Mouse (Mus musculus) layer of hippocampus, postnatal 10 days (tissue): ENCODE results near the gene Srbd1. TPM values are rescaled to one million over a fixed set of nuclear protein-coding genes. Genes with fewer than 3 reads are reported as not detected.
A peak's percentile ranks its signal among the peaks of the same experiment; 100 is the strongest.

Experiments
- DNase-seq, 2 experiments: peaks; one replicate each; pipeline ENCODE4 v3.0.0; 2021; ENCODE audit warnings: low spot score in 2 of 2
- total RNA-seq, 2 experiments: library from RNA; stranded (reverse); gene quantifications; 2 replicates each; pipeline ENCODE4 v1.2.3; 2021

Gene Srbd1
- total RNA-seq, 2 experiments from 2014 or later, result 14.6 to 14.8 TPM

DNA sequence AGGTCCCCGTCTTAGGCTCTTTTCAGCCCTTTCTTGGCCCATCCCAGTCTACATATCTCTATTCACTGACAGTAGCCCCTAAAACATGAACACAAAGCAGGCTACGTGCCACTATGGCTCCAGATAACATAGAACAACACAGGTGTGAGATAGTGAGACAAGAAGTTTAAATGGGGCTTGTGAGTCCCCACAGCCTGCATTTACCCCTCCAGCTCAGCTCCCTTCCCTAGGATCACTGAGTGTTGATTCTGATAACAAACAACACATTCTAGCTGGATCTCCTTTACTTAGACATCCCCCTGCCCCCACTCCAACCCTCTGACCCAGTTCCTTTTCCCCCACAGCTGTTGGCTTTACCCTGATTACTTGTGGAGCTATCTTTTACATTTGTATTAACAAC is 158.8 kb downstream of the Srbd1 start:
- DNase-seq, result no peak

GRCm38 (mm10) chr17:85985131-85985530 is 159.8 kb downstream of the Srbd1 start:
- no peak for DNase-seq

DNA sequence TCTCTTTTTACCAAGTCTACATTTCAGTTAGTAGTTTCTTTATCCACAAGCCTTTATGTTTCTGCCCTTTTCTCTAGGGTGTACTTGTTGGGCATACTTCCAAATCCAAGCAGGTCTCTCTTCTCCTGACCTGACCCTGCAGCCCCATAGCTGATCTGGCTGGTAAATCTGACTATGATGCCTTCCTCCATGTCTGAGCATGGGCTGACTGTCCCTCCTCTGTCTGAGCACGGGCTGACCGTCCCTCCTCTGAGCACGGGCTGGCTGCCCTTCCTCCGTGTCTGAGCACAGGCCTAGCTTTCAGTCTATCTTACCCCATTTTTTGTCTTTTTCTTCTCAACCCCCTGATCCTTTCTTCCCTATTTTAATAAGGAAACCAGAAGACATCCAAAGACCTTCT is 162.7 kb downstream of the Srbd1 start:
- DNase-seq, result no peak

DNA sequence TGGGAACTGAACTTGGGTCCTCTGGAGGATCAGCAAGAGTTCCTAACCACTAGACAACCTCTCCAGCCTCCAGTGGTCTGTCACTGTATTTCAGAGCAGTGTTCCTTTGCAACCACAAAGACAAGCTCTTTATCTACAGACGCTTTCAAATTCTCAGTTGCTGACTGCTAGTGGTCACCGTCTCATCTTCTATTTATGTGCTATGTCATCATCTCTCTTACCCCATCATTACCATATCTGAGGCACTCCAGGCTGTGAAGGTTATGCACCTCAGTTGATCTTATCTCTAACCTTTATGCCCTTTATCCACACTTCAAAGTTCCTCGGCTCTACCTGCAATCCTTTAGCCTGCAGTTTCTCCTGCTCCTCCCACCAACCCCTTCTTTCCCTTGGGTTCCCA is 163.1 kb downstream of the Srbd1 start:
- DNase-seq, result no peak

DNA sequence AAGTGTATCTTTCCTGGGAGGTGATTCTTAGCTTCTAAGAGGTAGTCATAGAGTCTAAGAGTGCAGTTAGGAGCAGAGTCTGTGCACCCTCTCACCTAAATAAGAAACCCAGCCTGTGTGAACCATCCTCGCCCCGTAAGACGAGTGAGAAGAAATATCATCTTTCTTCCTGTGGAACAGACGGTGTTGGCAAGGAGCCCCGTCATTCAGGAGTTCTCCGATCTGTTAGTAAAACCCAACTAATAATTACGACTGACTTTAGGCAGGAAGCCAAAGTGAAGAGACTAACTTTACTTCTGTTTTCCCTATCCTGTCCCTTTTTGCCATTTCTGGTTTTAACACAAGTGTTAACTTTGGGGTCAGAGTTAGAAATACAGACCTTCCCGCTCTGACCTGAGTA is 166.1 kb downstream of the Srbd1 start:
- DNase-seq, result peak in 1 of 2 experiments; percentile 27

DNA sequence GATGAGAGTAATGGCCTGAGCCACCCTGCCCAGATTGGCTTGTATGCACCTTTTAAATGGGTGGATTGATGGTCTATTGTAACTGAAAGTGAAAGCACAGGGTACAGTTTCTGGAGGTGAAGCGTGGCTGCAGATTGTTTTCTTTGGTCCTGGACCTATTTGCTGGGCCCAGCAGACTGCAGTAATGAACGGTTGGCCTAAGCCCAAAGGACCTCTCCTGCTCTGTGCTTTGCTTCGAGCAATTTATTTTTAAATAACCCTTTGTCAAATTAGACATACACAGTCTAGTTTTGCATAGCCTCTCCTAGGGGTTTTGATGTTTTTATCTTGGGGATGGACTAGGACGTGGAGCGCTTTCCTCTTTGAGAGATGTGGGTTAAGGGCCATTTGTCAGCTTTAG is 169.9 kb downstream of the Srbd1 start:
- no peak for DNase-seq

DNA sequence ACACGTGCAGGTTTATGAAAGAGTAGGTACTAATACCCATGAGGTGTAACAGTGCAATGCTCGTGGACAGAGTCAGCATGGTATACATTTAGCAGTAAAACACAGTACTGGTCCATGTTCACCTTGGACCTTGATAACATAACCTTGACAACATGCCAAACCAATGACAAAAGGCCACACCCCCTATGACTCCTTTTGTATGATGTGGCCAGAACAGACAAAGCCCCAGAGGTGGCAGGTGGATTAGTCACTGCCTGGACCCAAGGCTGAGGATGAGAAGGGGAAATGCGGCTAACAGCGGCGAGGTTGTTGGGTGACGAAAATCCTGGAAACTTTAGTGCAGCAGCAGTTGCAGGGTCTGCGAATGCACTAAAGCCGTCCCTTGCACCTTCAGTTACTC is 170.4 kb downstream of the Srbd1 start:
- DNase-seq, result no peak

DNA sequence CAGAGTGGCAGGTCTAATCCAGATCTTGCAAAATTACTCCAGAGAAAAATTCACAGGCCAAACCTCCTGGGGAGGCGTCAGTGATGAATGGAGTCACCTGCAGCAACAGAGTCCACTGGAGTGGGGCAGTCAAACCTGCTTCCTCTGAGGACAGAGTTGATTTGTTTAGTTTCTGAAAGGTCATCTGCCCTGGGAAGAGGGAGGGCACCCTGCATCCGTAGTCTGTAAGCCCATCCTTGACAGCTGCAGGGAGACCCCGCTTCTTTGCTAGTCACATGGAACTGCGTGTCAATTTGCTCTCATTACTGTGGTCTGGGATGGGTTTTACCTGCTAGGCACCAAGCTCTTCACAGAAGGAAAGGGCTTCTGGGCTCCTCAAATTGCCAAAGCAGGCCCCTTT is 173.9 kb downstream of the Srbd1 start:
- DNase-seq, result no peak

DNA sequence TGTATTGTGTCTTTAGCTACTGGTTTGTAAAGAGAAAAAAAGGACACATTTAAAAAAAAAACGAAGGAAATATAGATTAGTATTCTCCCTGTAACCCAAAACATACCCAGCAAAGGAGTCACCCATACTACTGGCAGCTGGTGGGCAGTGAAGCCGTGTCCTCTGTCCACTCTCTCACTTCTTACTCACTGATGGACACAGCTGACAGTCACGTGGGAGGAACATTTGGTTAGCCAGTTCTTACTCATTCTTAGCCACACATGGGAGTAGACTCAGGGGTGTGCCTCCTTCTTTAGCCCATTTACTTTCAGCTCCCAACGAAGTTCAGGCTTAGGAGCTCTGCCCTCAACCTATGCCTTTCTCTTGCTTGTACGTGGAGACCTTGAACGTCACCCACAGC is 183.3 kb downstream of the Srbd1 start:
- DNase-seq, result no peak

DNA sequence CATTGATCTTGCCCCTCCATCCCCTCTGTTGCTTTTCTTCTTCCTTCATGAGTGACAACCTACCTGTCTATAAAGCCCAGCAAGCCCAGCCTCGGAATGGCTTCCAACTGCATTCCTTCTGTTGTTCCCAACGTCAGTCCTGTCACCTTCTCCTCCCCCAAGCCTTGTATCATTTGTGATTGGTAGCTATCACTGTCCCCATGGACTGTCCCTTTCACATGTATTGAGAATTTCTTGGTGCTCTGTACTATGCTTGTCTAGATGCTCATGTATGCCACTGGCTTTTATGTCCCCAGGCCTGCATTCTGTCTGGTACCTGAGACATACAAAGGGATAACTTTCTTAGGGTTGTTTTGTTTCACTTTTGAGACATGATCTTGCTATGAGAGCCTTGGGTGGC is 193.2 kb downstream of the Srbd1 start:
- no peak for DNase-seq

DNA sequence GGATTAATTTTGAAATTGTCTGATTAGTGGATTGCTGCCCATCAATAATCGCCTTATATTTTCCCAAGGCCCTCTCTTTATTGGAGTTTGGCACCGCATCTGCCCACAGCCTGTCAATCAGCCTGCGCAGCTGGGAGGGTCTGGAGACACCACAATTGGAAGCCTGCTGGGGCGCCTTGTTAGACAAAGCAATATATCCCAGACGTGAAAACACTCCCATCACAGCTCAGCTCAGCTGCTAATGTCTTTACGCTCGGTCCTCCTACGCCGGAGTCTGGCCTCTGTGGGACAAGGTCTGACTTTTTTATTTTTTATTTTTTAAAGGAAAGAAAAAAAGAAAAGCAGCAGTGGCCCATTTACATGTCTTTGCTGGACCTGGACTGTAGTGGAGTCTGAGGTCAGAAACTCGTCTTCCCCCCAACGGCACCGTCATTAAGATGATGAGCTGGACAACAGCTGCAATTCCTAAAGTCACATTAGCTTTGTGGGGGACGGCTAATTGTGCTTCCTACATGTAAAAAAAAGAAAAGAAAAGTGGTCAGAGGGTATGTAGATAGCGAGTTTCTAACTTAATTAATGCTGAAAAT is 195.0 kb downstream of the Srbd1 start:
- DNase-seq, result no peak

GRCm38 (mm10) chr17:85948911-85949909 is 195.8 kb downstream of the Srbd1 start:
- no peak for DNase-seq

DNA sequence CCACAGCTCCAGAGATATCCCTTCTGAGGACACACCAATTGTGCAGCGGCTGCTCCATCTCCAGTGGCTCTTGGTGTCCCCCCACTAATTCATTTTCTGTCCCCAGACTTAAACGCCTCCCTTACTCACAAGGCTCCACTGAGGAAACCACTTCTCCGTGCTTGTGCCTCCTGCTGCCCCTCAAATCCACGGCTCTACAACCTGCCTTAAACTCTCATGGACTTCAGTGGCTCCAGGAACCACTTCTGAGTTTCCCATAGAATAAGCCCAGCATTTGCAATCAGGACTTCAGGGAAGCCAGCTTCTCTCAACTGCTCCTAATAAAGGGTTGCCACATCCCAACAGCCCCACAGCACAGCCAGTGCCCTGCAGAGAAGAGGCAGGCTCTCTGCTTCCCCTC is 200.2 kb downstream of the Srbd1 start:
- DNase-seq, result no peak

DNA sequence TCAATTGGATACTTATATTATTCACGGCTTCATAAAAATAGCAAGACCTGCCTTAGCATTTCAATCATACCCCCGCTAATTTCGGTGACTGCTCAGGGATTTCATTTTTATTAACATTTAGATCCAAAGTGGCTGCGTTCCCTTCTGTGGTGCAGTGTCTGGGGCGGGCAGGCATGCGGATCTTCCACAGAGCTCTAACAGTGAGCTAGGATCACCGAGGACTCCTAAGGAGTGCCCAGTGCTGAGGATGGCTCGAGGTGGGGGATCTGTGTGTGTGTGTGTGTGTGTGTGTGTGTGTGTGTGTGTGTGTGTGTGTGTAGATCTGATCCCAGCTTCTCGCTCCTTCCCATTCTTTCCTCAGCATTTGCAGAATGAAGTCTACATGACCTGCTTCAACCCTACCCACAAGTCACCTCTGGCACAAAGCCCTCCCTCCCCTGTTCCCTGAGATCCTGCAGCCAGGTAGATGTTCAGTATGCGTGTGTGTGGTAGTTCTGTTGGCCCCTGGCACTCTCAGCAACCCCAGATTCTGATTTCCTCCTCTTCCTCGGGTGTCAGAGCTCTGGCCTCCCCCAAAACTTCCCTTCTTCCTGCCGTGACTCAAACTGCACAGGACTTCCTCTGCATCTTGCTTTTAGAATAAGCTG is 200.9 kb downstream of the Srbd1 start:
- DNase-seq, result no peak

- no peak for DNase-seq
Measured at GRCm38 (mm10) chr17:85943551-85943981, 201.4 kb downstream of the Srbd1 start.

DNA sequence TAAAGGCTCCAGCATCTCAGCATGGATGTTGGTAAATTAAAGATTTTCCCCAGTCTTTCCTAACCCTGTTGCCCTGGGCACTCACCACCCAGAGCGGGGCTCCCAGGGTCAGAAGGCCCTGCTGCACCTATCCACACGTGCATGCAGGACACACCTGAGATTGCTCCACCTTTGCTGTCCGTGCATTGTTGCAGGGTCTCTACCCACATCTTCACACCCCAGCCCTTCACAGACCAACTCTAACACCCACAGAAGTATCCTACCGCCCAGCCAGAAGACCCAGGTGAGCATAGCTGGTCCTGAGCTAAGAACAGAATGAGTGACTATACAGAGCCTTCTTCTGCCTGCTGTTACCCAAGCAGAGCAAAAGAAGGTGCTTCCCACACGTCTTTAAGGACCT is 201.9 kb downstream of the Srbd1 start:
- no peak for DNase-seq

- no peak for DNase-seq
Measured at GRCm38 (mm10) chr17:85942123-85942522, 202.9 kb downstream of the Srbd1 start.

- no peak for DNase-seq
Measured at GRCm38 (mm10) chr17:85941141-85941738, 203.7 kb downstream of the Srbd1 start.

DNA sequence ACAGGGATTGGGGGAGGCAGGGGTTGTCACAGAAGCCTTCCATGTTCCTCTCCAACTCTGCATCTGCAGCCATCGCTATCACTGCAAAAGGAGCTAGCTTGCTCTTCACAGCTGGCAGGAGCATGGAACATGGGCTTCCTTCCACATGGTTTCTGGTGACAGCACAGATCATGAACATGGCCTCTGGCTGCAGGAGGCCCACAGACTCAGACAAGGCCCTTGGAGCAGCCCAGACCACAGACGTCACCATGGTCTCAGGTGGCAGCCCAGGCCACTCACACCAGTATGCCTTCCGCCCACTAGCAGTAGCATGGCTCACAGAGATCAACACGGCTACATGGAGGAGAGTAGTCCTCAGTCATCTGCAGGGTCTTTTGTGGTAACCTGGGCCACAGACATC is 207.8 kb downstream of the Srbd1 start:
- DNase-seq, result no peak

- DNase-seq, result no peak
Measured at GRCm38 (mm10) chr17:85935268-85935667, 209.7 kb downstream of the Srbd1 start.
